Mouse (Mus musculus) cerebellum, adult 9-10 months (tissue): ENCODE data around the gene Ganc.
A peak's percentile ranks its signal among the peaks of the same experiment; 100 is the strongest.

Source experiments
- DNase-seq: peaks from one replicate; pipeline ENCODE4 v3.0.0; 2022

Gene Ganc

DNA sequence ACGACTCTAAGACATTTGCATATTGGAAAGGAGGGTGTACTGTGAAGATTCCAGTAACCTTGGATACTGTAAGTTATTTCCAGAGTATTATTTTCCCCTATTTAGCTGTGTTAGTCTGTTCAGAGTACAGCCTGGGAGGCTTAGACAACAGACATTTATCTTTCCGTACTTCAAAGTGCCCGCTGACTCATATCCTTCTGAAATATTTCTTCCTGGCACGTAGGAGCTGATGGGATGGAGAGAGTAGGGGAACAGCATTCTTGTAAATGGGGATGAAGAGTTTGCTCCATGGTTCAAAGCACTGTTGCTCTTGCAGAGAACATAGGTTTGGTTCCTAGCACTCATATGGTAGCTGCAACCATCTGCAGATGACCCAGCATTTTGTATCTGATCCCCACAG, 48.9 kb downstream of the Ganc start:
- no peak for DNase-seq

DNA sequence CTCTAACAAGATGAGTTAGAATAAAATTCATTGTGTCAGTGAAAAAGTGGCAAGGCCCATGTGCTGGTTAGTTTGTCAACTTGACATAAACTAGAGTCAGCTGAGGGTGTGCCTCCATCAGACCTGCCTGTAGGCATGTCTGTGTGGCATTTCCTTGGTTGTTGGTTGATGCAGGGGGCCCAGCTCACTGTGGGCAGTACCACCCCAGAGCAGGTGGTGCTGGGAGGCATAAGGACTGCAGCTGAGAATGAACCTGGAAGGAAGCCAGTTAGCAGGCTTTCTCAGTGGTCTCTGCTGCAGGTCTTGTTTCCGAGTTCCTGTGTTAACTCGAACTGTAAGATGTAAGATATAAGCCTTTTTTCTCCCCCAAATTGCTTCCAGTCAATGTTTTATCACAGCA, 51.3 kb downstream of the Ganc start:
- DNase-seq: no peak

DNA sequence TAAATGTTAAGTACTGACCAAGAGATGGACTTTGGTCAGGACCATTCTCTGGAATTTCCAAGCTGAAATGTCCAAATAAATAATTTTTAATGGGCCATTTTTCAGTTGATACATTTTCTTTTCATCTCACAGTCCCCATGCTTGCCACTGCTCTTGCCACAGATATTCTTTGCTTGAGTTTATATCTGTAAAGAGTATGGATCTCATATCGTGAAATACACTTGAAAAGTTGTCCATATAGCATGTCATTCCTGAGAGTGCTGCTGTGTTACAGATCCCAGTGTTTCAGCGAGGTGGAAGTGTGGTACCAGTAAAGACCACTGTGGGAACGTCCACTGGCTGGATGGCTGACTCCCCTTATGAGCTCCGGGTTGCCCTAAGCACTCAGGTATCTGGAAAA, 52.0 kb downstream of the Ganc start, which contains the start of gene Capn3:
Gene Capn3, plus strand, starts transcription at position 301 of the 400 bp plus-strand sequence.
- no peak for DNase-seq

DNA sequence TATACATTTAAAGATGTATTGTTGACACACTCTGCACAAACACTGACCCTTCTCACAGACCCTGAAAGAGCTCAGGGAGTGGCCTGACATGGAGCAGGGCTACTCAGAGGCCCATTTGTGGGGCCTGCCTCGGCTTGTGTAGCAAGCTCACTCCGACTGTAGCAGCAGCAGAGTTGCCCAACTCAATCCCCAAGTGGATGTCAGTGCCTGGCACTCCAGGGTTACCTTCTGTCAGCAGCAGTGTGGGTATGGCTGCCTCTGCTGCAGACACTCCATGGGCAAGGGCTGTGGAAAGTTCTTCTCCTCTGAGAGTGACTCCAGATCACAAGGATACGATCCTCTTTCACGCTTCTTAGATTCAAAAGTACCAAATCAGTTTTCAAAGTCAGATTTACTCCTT, 56.5 kb downstream of the Ganc start:
- DNase-seq: no peak

- DNase-seq: no peak
Observed at GRCm38 (mm10) chr2:120463328-120463727, 59.6 kb downstream of the Ganc start.

GRCm38 (mm10) chr2:120464091-120464490, 60.4 kb downstream of the Ganc start:
- DNase-seq: no peak

DNA sequence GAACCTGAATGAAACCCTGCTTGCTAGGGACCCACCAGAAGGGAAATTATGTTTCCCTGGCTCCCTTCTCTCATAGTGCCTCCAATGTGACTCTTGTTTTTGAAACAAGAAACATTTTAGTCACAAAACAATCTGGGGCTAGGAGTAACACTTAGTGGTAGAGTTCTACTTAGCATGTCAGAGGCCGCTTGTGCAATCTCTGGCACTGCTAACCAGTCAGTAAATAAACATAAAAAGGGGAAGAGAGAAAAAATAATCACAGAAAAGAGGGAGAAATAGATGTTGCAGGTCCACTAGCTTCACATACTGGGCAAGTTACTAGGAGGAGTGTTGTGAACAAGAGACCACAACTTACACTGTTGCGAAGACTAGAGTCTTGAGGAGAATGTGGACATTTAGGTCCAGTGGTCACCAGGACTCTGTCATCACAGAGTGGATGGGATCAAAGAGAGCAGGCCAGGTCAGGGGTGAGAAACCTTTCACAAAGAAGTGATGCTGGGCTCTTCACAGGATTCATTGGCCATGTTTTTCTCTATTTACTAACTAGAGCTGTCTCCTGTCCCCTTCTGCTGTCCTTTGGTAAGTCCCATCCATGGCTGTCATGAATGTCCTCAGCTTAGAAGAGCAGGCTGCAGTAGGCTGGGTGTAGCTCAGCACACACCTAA, 61.2 kb downstream of the Ganc start:
- no peak for DNase-seq

DNA sequence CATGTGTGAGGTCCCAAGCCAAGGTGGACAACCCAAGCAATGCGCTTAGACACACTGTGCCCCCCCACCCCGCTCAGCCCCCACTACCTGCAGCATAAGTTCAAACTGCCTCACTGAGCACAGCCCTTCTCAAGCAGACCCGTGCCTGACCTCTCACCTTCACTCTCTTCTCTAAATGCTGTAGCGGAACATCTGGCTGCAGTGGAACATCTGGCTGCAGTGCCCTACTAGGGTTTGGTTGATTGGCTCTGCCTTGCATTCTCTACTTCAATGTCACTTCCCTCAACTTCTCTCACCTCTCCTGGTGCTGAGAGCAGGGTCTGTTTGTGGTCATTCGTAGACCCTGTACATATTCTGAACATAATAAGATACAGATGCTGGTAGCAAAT, 61.7 kb downstream of the Ganc start:
- no peak for DNase-seq

DNA sequence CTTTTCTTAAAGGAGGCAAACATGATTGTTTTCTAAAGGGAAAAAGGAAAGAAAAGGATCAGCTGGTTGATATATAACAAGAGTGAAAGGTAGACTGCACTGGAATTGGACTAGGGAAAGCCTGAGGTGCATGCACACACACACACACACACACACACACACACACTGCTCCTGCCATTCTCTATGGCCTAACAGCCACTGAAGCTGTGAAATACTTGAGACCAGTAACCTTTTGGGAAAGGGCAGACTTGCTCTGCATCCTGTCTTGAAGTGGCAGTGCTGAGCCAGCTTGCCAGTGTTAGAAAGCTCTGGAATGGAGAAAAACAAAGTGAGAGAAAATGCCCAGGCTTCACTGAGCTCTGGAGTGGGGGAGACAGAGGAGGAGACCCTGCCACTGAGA, 64.3 kb downstream of the Ganc start:
- no peak for DNase-seq

DNA sequence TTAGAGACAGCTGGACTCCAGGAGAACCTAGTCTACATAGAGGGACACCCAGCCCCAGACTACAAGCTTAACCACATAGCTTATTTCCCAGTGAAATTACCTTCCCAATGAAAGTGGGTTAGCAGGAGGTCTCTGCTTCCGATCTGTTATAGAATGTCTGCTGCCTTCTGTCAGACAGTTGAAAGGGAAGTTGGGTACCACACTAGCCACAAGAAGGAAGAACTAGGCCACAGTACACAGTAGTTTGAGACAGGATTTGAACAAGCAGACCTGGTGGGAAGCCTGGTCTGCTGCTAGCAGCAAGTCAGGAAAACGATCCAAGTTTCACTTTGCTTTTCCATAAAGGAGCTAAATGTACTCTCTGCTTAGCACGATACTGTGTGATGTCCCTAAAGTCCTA, 65.5 kb downstream of the Ganc start:
- DNase-seq: no peak

DNA sequence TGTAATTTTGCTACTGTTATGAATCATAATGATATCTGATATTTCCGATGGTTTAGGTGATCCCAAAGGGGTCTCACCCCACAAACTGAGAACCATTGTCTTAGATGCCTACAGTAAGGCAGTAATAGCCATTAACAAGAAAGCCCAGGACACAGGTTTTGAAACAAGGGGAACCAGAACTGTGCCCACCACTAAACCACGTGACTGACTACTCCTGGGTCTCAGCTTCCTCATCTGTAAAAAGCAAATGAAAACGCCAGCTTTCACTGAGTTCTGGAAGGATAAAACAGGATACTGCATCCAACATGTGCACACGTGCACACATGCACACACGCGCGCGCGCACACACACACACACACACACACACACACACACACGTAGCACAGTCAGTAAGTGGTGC, 66.0 kb downstream of the Ganc start:
- DNase-seq: no peak

DNA sequence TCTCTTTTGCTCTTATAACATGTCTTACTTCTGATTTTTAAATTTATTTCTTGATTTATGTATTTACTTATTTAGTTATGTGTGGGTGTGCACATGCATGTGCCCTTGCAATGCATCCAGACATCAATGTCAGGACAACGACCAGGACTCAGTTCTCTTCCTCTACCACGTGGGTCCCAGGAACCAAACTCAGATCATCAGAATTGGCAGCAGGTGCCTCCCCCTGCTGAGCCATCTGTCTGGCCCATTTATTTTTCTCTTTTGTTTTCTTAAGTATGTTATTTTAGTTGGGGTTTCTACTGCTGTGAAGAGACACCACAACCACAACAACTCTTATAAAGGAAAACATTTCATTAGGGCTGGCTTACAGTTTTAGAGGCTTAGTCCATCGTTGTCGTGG, 67.2 kb downstream of the Ganc start:
- peak; percentile 73 for DNase-seq

DNA sequence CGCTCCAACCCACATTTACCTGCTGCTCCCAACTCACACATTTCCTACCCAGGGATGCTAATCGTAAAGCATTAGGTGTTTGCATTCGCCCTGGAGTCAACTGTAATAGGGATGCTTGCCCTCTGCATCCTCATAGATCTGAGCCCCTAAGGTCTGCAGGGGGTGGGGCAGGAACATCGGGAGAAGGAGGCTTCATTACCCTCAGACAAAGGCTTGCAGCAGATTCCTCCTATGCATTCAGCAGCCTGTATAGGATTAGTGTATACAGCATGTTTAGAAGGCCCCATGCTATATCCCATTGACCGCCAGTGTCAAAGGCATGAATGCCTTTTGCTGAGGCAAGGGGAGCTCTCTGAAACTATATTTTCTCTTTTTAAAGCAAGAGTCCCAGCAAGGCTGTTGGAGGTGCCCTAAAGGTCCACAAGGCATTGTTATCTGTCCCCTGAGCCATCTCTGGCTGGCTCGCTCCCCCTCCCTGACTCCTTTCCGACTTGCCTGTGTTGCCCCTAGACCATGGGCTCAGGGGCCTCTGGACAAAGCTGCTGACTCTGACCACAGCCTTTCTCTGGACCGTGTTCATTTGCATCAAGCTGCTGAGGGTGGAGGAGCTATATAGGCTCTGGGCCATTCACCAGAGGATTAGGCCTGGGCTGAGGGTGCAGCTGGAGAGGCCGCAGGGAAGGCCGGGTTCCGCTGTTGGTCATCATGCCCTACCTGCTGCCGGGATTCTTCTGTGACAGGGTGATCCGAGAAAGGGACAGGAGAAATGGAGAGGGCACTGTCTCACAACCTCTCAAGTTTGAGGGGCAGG, 72.8 kb downstream of the Ganc start:
- DNase-seq: no peak

GRCm38 (mm10) chr2:120478600-120478999, 74.9 kb downstream of the Ganc start:
- DNase-seq: peak; percentile 59

DNA sequence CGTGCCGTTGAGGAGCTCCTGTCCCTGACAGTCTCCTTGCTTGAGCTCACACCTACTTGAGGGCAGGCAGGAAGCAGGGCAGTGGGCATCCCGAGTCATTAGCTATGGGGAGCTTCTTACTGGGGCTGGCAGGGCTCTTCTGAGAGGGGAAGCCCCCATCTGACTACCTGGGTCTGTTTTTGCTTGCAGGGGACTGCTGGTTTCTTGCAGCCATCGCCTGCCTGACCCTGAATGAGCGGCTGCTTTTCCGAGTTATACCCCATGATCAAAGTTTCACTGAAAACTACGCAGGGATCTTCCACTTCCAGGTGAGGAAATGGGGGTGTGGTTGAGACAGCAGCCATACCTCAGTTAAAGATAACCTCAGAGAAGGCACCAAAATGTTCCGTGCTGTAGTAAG, 78.2 kb downstream of the Ganc start:
- no peak for DNase-seq

DNA sequence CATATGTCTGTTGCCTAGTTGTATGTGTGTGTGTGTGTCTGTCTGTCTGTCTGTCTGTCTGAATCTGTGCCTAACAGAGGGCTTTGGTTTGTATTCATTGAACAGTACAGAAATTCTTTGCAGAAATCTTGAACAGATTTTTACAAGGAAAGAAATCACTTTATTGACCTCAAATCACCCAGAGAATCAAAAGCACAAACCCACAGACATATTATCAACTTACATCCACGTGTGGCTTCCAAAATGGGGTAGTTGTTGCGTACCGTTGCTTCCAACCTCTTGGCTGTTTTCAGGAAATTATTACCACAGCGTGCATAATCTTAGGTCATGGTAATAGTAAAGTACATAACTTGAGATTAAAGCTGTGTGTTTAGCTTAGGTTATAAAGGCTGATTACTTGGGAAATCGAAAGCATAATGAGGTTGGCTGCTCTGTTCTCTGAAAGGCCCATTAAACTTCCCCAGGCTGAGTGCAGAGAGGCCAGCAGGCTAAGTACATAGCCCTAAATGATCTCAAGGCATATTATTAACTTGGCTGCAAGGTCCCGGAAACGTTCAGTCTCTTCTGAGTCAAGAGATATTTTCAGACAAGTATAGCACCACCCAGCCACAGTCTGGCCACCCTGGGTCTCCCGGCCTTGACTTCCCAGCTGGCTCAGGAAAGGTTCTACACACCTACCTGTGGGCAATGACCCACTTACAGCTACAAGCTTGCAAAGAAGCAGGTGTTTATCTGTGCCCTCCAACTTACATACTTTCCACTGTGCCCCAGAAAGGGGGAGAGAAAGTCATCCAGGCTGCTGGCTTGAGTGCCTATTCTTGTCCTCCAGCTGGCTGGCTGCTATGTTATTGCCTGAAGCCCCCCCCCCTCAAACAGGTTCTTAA, 79.1 kb downstream of the Ganc start:
- no peak for DNase-seq

GRCm38 (mm10) chr2:120484241-120484640, 80.5 kb downstream of the Ganc start:
- no peak for DNase-seq

GRCm38 (mm10) chr2:120493254-120493653, 89.6 kb downstream of the Ganc start:
- DNase-seq: no peak

- no peak for DNase-seq
Observed at GRCm38 (mm10) chr2:120496511-120496910, 92.8 kb downstream of the Ganc start.

- DNase-seq: no peak
Observed at GRCm38 (mm10) chr2:120499971-120500471, 96.3 kb downstream of the Ganc start.

- DNase-seq: no peak
Observed at GRCm38 (mm10) chr2:120501136-120501918, 97.6 kb downstream of the Ganc start.

GRCm38 (mm10) chr2:120501931-120502604, 98.4 kb downstream of the Ganc start:
- DNase-seq: peak; percentile 4
